In genomic region chr15:84216461-84217084, GRCm38 (mm10) we compare ENCODE assay signal across 9 mouse cellular contexts. TPM values are rescaled to one million over a fixed set of nuclear protein-coding genes. Genes with fewer than 3 reads are reported as not detected.
DNase-seq lines count a peak whose midpoint lies in the region; ATAC-seq lines count a peak whose summit lies in the region.
"Had no signal": no experiment of that assay in that cellular context is flagged by ENCODE, and none has a peak within 500 bp of the region (broad histone marks: within the 10 kb centered on the region; RNA-seq: fewer than 3 reads in every experiment).

No protein-coding gene starts in this region.

- WGBS in heart, embryonic 15.5 days: 39% methylated on average over 7 of the region's 7 CpGs
- WGBS in midbrain, embryonic 12.5 days: 36% methylated on average over 7 of the region's 7 CpGs

- H3K4me2 ChIP-seq in heart, embryonic 15.5 days: no peak overlapping the region
- no peak overlapping the region for H3K4me2 ChIP-seq in midbrain, embryonic 12.5 days (replicated peaks)

- H3K4me3 ChIP-seq in heart, embryonic 15.5 days: no peak overlapping the region
- no peak overlapping the region for H3K4me3 ChIP-seq in midbrain, embryonic 12.5 days

- no peak for ATAC-seq in heart, embryonic 15.5 days (replicated peaks; ENCODE audit: insufficient number of reproducible peaks, insufficient read depth, low FRiP score, low read depth)
- ATAC-seq in midbrain, embryonic 12.5 days (ENCODE audit: low FRiP score, low read depth): no peak

- peaks cover 22% of the 10 kb centered on the region; the same call in 1 of the 2 replicates for H3K36me3 ChIP-seq in heart, embryonic 15.5 days
- H3K36me3 ChIP-seq in midbrain, embryonic 12.5 days: peaks cover 17% of the 10 kb centered on the region

- peaks cover 55% of the 10 kb centered on the region for H3K4me1 ChIP-seq in heart, embryonic 15.5 days (replicated peaks)
- peaks cover 39% of the 10 kb centered on the region for H3K4me1 ChIP-seq in midbrain, embryonic 12.5 days

- H3K9me3 ChIP-seq in heart, embryonic 15.5 days (replicated peaks): no peaks in the 10 kb centered on the region
- no peaks in the 10 kb centered on the region for H3K9me3 ChIP-seq in midbrain, embryonic 12.5 days
- H3K9me3 ChIP-seq: G1E had no signal

- intact Hi-C loops in heart, postnatal 25 days (cut with DNase I): no loop called here

- H3K9ac ChIP-seq in heart, embryonic 15.5 days: no peak overlapping the region
- H3K9ac ChIP-seq in midbrain, embryonic 12.5 days (replicated peaks): no peak overlapping the region

- no peak for DNase-seq in heart, postnatal 25 days (ENCODE audit: low spot score)
- peak; percentile 74 for DNase-seq in embryo, embryonic 11 days
- DNase-seq in kidney, adult 18-20 months: peak; percentile 65
- no peak for DNase-seq in frontal cortex, postnatal 14 days (ENCODE audit: low spot score in 2 of 2)
- DNase-seq in layer of hippocampus, adult 8-10 months (ENCODE audit: low spot score in 2 of 2): no peak
- DNase-seq: cerebellum, adult 11 months had no signal

- H3K27me3 ChIP-seq in heart, embryonic 15.5 days: no peaks in the 10 kb centered on the region
- no peaks in the 10 kb centered on the region for H3K27me3 ChIP-seq in midbrain, embryonic 12.5 days

- 0 out of 2 replicates have a peak overlapping the region, but pooled peaks have one; percentile 3 for H3K27ac ChIP-seq in heart, embryonic 15.5 days
- peak overlapping the region; percentile 42; the same call in 1 of the 2 replicates for H3K27ac ChIP-seq in midbrain, embryonic 12.5 days (replicated peaks)

RNA-seq across cellular contexts. Expression of gene Parvb, which starts 15.3 kb away (rescaled TPM):
- 12.2 and 13.5 TPM in 2 replicates for polyA plus RNA-seq in heart, embryonic 15.5 days (2015; fragmentation: Nextera tagmentation; extraction: Ambion mirVana)
- 100 to 1,000 TPM; 147 to 154 TPM for total RNA-seq in heart, postnatal 25 days (2021)
- 5.9 and 6.5 TPM in 2 replicates for polyA plus RNA-seq in midbrain, embryonic 12.5 days (2016; fragmentation: Nextera tagmentation; extraction: Ambion mirVana)
- 10 to 100 TPM; 23.2 to 33.7 (median 26.9) TPM for total RNA-seq in layer of hippocampus, adult 8-10 months (2022)

RNA-seq across cellular contexts. Expression of gene Samm50, which starts 24.5 kb away (rescaled TPM):
- 122 and 124 TPM in 2 replicates for polyA plus RNA-seq in heart, embryonic 15.5 days (2015; fragmentation: Nextera tagmentation; extraction: Ambion mirVana)
- 100 to 1,000 TPM; 264 to 267 TPM for total RNA-seq in heart, postnatal 25 days (2021)
- polyA plus RNA-seq in midbrain, embryonic 12.5 days (2016; fragmentation: Nextera tagmentation; extraction: Ambion mirVana): 86.8 and 99.4 TPM in 2 replicates
- total RNA-seq in layer of hippocampus, adult 8-10 months (2022): 100 to 1,000 TPM; 102 to 107 (median 105) TPM

RNA-seq across cellular contexts. Expression of gene Pnpla3, which starts 48.9 kb away (rescaled TPM):
- polyA plus RNA-seq in heart, embryonic 15.5 days (2015; fragmentation: Nextera tagmentation; extraction: Ambion mirVana): 0.55 and 0.68 TPM in 2 replicates
- 1 to 10 TPM; 4.2 to 6.4 TPM for total RNA-seq in heart, postnatal 25 days (2021)
- 4.1 and 4.4 TPM in 2 replicates for polyA plus RNA-seq in midbrain, embryonic 12.5 days (2016; fragmentation: Nextera tagmentation; extraction: Ambion mirVana)
- 10 to 100 TPM in 2 of 4 experiments, 1 to 10 TPM in 2; 7.3 to 11.5 (median 9.4) TPM for total RNA-seq in layer of hippocampus, adult 8-10 months (2022)
- total RNA-seq: G1E had no signal
- polyA plus RNA-seq: G1E had no signal

Comparison
In these comparisons a context has a peak if more than half of its experiments do, and no peak if none do; other contexts are left out.
1. DNase-seq: peak in embryo, embryonic 11 days (single experiment) and kidney, adult 18-20 months (single experiment); none in heart, postnatal 25 days (single experiment), frontal cortex, postnatal 14 days (0 of 2) and layer of hippocampus, adult 8-10 months (0 of 2).
2. RNA of gene Parvb, which starts 15.3 kb away (total RNA-seq): 147 to 154 TPM in heart, postnatal 25 days; 23.2 to 33.7 TPM in layer of hippocampus, adult 8-10 months; every median in the first group is over 4 times any median in the second.